Mouse (Mus musculus): ENCODE measurements around the gene Naxe.

DNA sequence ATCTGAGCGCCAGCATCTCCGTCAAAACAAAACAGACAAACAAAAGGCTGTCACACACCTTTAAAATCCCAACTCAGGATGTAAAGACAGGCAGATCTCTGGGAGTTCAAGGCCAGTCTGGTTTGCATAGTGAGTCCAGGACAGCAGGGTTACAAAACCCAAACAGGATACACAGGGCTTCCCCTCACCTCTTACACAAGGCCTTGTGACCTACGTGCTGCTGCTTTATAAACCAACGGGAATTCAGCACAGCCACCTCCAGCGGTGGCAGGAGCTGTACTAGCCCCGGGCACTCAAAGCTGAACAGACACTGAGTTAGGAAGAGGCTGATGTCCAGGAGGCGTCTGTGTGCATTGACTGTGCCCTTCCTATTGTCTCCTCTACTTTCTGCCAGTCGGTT, 19.1 kb upstream of the Naxe start:
- no peak for TF ChIP-seq CTCF (IDR thresholded peaks at IDR 0.05; ENCODE audit: extremely low read depth, insufficient read length, insufficient replicate concordance, low read depth, low read length)
- TF ChIP-seq POLR2A (IDR thresholded peaks at IDR 0.05; ENCODE audit: low read depth, low read length), result no peak

Measured in small intestine, adult 2 months (tissue).